Mouse (Mus musculus) olfactory bulb, adult 2 months (tissue): ENCODE measurements around the gene Mn1.

Source experiments
- CTCF ChIP-seq: fragments of 200-500 bp; IDR thresholded peaks from 2 replicates; pipeline ENCODE4 v1.5.1; 2012; ENCODE audit warnings: low read depth, mild to moderate bottlenecking, low read length, moderate library complexity; ENCODE audit not compliant: insufficient read depth
- POLR2A ChIP-seq: fragments of 200-500 bp; IDR thresholded peaks from 2 replicates; pipeline ENCODE4 v1.6.1; 2012; ENCODE audit warnings: mild to moderate bottlenecking, low read depth, low read length, moderate library complexity; ENCODE audit not compliant: insufficient read depth

DNA sequence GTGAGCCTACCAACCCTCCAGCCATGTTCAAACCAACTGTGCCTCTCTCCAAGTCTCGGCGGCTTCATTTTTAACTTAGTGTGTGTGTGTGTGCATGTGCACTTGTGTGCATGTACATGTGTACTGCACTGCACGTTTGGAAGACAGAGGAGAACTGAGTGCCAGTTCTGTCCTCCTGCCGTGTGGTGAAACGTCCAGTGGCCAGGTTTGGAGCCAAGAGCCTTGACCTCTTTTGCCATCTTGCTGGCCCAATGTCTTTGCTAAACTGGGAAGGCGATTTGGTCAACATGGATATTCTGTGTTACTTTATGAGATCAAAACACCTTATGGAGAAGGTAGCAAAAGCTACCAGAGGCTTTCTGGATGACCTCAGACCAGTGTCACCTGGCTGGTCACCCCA lies 88.1 kb downstream of the Mn1 start:
- TF ChIP-seq POLR2A, result no peak
- TF ChIP-seq CTCF, result no peak
